Mouse (Mus musculus): ENCODE results near the gene Rnaseh2a. TPM values are rescaled to one million over a fixed set of nuclear protein-coding genes. Genes with fewer than 3 reads are reported as not detected.

The Rnaseh2a gene
- polyA plus RNA-seq, 1 experiment = 39.8 TPM

- peaks cover 31% of the 10 kb centered on the region for H3K4me1 ChIP-seq (ENCODE audit: control insufficient read depth, insufficient read depth, low read length)
- no peak for TF ChIP-seq CTCF (IDR thresholded peaks at IDR 0.05; ENCODE audit: low read depth, low read length)
- no peak for TF ChIP-seq POLR2A (IDR thresholded peaks at IDR 0.05; ENCODE audit: borderline replicate concordance, low read depth, low read length)
- peak overlapping the region; percentile 88 for H3K27ac ChIP-seq (ENCODE audit: insufficient read depth, low read depth, low read length)
- peak overlapping the region; percentile 89 for H3K4me3 ChIP-seq (ENCODE audit: insufficient read depth, low read length)
These were observed 8.1 kb upstream of the Rnaseh2a start for GRCm38 (mm10) chr8:84977435-84978247.

GRCm38 (mm10) chr8:84976763-84977434, 7.3 kb upstream of the Rnaseh2a start:
- peak overlapping the region; percentile 88 for H3K27ac ChIP-seq (ENCODE audit: insufficient read depth, low read depth, low read length)
- peak overlapping the region; percentile 89 for H3K4me3 ChIP-seq (ENCODE audit: insufficient read depth, low read length)
- H3K4me1 ChIP-seq (ENCODE audit: control insufficient read depth, insufficient read depth, low read length) = peaks cover 24% of the 10 kb centered on the region
- no peak for TF ChIP-seq POLR2A (IDR thresholded peaks at IDR 0.05; ENCODE audit: borderline replicate concordance, low read depth, low read length)
- TF ChIP-seq CTCF (IDR thresholded peaks at IDR 0.05; ENCODE audit: low read depth, low read length) = no peak

GRCm38 (mm10) chr8:84976031-84976762, 6.6 kb upstream of the Rnaseh2a start:
- peak overlapping the region; percentile 88 for H3K27ac ChIP-seq (ENCODE audit: insufficient read depth, low read depth, low read length)
- TF ChIP-seq CTCF (IDR thresholded peaks at IDR 0.05; ENCODE audit: low read depth, low read length) (no peak), POLR2A (IDR thresholded peaks at IDR 0.05; ENCODE audit: borderline replicate concordance, low read depth, low read length) (no peak)
- peak overlapping the region; percentile 89 for H3K4me3 ChIP-seq (ENCODE audit: insufficient read depth, low read length)
- peaks cover 17% of the 10 kb centered on the region for H3K4me1 ChIP-seq (ENCODE audit: control insufficient read depth, insufficient read depth, low read length)

GRCm38 (mm10) chr8:84975434-84975833, 5.9 kb upstream of the Rnaseh2a start:
- Histone ChIP-seq H3K27ac (ENCODE audit: insufficient read depth, low read depth, low read length) (peak overlapping the region; percentile 56; the same call in 1 of the 2 replicates), H3K4me3 (ENCODE audit: insufficient read depth, low read length) (peak overlapping the region; percentile 89), H3K4me1 (ENCODE audit: control insufficient read depth, insufficient read depth, low read length) (peaks cover 12% of the 10 kb centered on the region)
- no peak for TF ChIP-seq POLR2A (IDR thresholded peaks at IDR 0.05; ENCODE audit: borderline replicate concordance, low read depth, low read length)
- peak; percentile 78 for TF ChIP-seq CTCF (IDR thresholded peaks at IDR 0.05; ENCODE audit: low read depth, low read length)

GRCm38 (mm10) chr8:84974543-84975142, 5.1 kb upstream of the Rnaseh2a start:
- Histone ChIP-seq H3K27ac (ENCODE audit: insufficient read depth, low read depth, low read length) (peak overlapping the region; percentile 14; the same call in 1 of the 2 replicates), H3K4me1 (ENCODE audit: control insufficient read depth, insufficient read depth, low read length) (peaks cover 12% of the 10 kb centered on the region), H3K4me3 (ENCODE audit: insufficient read depth, low read length) (0 out of 2 replicates have a peak overlapping the region, but pooled peaks have one; percentile 5)
- TF ChIP-seq CTCF (IDR thresholded peaks at IDR 0.05; ENCODE audit: low read depth, low read length) (no peak), POLR2A (IDR thresholded peaks at IDR 0.05; ENCODE audit: borderline replicate concordance, low read depth, low read length) (no peak)

GRCm38 (mm10) chr8:84973803-84974542, 4.4 kb upstream of the Rnaseh2a start:
- TF ChIP-seq CTCF (IDR thresholded peaks at IDR 0.05; ENCODE audit: low read depth, low read length) = no peak
- TF ChIP-seq POLR2A (IDR thresholded peaks at IDR 0.05; ENCODE audit: borderline replicate concordance, low read depth, low read length) = no peak
- no peak overlapping the region for H3K4me3 ChIP-seq (ENCODE audit: insufficient read depth, low read length)
- H3K27ac ChIP-seq (ENCODE audit: insufficient read depth, low read depth, low read length) = no peak overlapping the region
- peaks cover 10% of the 10 kb centered on the region for H3K4me1 ChIP-seq (ENCODE audit: control insufficient read depth, insufficient read depth, low read length)

GRCm38 (mm10) chr8:84973079-84973478, 3.5 kb upstream of the Rnaseh2a start:
- Histone ChIP-seq H3K4me3 (ENCODE audit: insufficient read depth, low read length) (no peak overlapping the region), H3K27ac (ENCODE audit: insufficient read depth, low read depth, low read length) (no peak overlapping the region), H3K4me1 (ENCODE audit: control insufficient read depth, insufficient read depth, low read length) (peaks cover 8% of the 10 kb centered on the region)
- TF ChIP-seq CTCF (IDR thresholded peaks at IDR 0.05; ENCODE audit: low read depth, low read length) = no peak
- TF ChIP-seq POLR2A (IDR thresholded peaks at IDR 0.05; ENCODE audit: borderline replicate concordance, low read depth, low read length) = no peak

GRCm38 (mm10) chr8:84970913-84971312, 1.3 kb upstream of the Rnaseh2a start:
- peak overlapping the region; percentile 80 for H3K4me3 ChIP-seq (ENCODE audit: insufficient read depth, low read length)
- peaks cover 26% of the 10 kb centered on the region for H3K4me1 ChIP-seq (ENCODE audit: control insufficient read depth, insufficient read depth, low read length)
- no peak overlapping the region for H3K27ac ChIP-seq (ENCODE audit: insufficient read depth, low read depth, low read length)
- TF ChIP-seq CTCF (IDR thresholded peaks at IDR 0.05; ENCODE audit: low read depth, low read length) = no peak
- no peak for TF ChIP-seq POLR2A (IDR thresholded peaks at IDR 0.05; ENCODE audit: borderline replicate concordance, low read depth, low read length)

Measured in bone marrow macrophage, adult 2 months (primary cell).